Mouse (Mus musculus) fibroblast of lung, adult 2 months (primary cell): ENCODE results near the gene Tas2r107.
"Not testable (repeated sequence)": the region's sequence is repeated elsewhere in the genome, so short reads cannot be mapped to it uniquely, and the experiment has no call there.

Experiments used
- DNase-seq: peaks from one replicate; pipeline ENCODE4 v3.0.0-alpha.2; 2011; ENCODE audit warnings: low read depth

The Tas2r107 gene

GRCm38 (mm10) chr6:131660049-131660448, at the start of gene Tas2r107:
TSS of gene Tas2r107 (minus strand) at chr6:131660149.
- no peak for DNase-seq

DNA sequence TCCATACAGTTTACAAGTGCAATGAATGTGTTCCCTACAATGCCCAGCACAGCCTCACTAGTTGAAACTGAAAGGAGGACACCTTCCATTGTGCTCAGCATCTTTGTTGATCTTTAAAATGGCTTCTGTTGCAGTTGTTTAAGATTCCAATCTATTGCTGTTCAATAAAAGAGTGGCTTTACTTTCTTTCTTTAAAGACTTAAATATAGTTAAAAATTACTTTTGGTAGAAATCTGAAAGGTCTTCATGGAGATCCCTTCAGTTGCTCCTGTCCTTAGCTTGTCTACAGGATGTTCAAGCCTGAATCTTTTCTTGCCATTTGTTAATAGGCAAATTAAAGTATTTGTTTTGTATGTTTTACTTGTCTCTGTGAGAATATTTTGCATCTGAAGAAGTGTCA, 30.0 kb upstream of the Tas2r107 start, which contains the start of gene Tas2r114:
Gene Tas2r114 (minus strand): TSS at position 101 of the 400 bp plus-strand sequence.
- no peak for DNase-seq

- no peak for DNase-seq
Observed at GRCm38 (mm10) chr6:131687395-131687794, 27.4 kb upstream of the Tas2r107 start, which contains the start of gene Tas2r105. TSS of gene Tas2r105 (minus strand) at chr6:131687495.

- DNase-seq: no peak
Observed at GRCm38 (mm10) chr6:131685644-131686043, 25.7 kb upstream of the Tas2r107 start, which contains the start of gene Tas2r104. TSS of gene Tas2r104 (minus strand) at chr6:131685744.

DNA sequence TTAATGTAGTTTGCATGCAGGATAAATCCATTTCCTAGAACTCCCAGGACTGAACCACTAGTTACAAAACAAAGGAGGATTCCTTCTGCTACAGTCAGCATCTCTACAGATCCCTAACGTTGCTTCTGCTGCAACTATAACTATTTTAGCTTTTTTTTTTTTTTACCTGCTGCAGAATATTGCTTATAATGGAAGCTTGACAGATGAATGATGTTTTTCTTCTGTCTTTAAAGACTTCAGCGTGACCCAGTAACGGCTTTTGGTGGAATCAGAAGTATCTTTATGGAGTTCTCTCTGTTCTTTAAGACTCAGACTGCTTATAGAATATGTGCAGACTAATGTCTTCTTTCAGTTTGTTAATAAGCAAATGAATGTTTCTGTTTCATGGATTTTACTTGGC, 18.8 kb upstream of the Tas2r107 start, which contains the start of gene Tas2r106:
Gene Tas2r106 (minus strand): TSS at position 101 of the 400 bp plus-strand sequence.
- DNase-seq: no peak

GRCm38 (mm10) chr6:131630812-131631211, 29.1 kb downstream of the Tas2r107 start, which contains the start of gene Tas2r130:
TSS of gene Tas2r130 (minus strand) at chr6:131630912.
- no peak for DNase-seq

GRCm38 (mm10) chr6:131609956-131610355, 50.0 kb downstream of the Tas2r107 start:
- not testable (repeated sequence) for DNase-seq
